Mouse (Mus musculus) Patski (cell line): Measurements from ENCODE around the gene Spock3. TPM values are rescaled to one million over a fixed set of nuclear protein-coding genes. Genes with fewer than 3 reads are reported as not detected.
"Not testable (repeated sequence)": the region's sequence is repeated elsewhere in the genome, so short reads cannot be mapped to it uniquely, and the experiment has no call there.

ENCODE experiments used
- ATAC-seq: fragments of 100-300 bp; one replicate; pipeline ENCODE4 v1.8.0; 2021
- CTCF ChIA-PET: fragments of 350-600 bp; sonication (Branson Sonifier 250); formaldehyde crosslinking; loops from one replicate; lab custom pipeline; 2022; ENCODE audit warnings: inconsistent platforms; lab: Charles Lee
- POLR2A ChIA-PET: fragments of 350-600 bp; sonication (Branson Sonifier 250); formaldehyde crosslinking; loops from one replicate; lab custom pipeline; 2022; ENCODE audit warnings: antibody characterized with exemption, inconsistent platforms; lab: Charles Lee
- DNase-seq: peaks from one replicate; pipeline ENCODE4 v3.0.0-alpha.2; 2011; ENCODE audit warnings: low read depth, low spot score
- H3K27me3 ChIP-seq: fragments of 371-371 bp; one replicate; pipeline ENCODE4 v1.5.1; 2021
- CTCF ChIP-seq: fragments of 100-300 bp; IDR thresholded peaks from one replicate; pipeline ENCODE4 v1.5.1; 2021
- in situ Hi-C: fragments of 300-500 bp; cut with MboI; formaldehyde crosslinking; loops from 3 replicates; pipeline ENCODE4 v1.11.1; 2018; ENCODE audit warnings: low pct_unique_long_range_greater_than_20kb, mixed read lengths
- polyA plus RNA-seq: library from polyadenylated mRNA; unstranded; gene quantifications from one replicate; pipeline ENCODE4 v1.2.3, GENCODE M21; 2021

The Spock3 gene
- polyA plus RNA-seq: not detected

- TF ChIP-seq CTCF: no peak
- CTCF ChIA-PET: no interaction called here
- ATAC-seq: no peak
- H3K27me3 ChIP-seq: peaks cover 47% of the 10 kb centered on the region
- DNase-seq: no peak
- in situ Hi-C loops: no loop called here
- POLR2A ChIA-PET: no interaction called here
These were observed at the start of gene Spock3 for GRCm38 (mm10) chr8:62950709-62951108. Gene Spock3, plus strand, starts transcription at chr8:62951009.

GRCm38 (mm10) chr8:62951173-62952134 is 645 bp downstream of the Spock3 start:
- no peak for ATAC-seq
- POLR2A ChIA-PET: no interaction called here
- no peak for TF ChIP-seq CTCF
- CTCF ChIA-PET: no interaction called here
- in situ Hi-C loops: no loop called here
- no peak for DNase-seq
- peaks cover 47% of the 10 kb centered on the region for H3K27me3 ChIP-seq

DNA sequence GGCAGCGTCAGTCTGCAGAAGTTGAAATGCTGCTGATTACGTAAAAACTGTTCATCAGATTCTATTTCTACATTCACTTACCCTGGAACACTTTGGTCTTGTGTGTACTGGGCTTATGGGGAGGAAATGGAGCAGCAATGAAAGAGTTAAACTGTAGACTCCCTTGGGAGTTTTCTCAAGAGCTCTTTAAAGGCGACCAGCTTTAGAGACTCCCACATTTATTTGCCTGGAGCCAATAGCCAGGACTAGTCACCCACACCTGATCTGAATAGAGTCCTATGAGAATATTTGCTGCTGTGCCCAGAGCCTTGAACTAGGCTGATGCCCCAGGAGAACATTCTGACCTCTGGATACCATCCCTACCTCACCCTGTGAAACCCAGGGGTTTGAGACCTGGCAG is 1.7 kb downstream of the Spock3 start:
- CTCF ChIA-PET: no interaction called here
- no peak for TF ChIP-seq CTCF
- POLR2A ChIA-PET: no interaction called here
- peaks cover 46% of the 10 kb centered on the region for H3K27me3 ChIP-seq
- no peak for DNase-seq
- in situ Hi-C loops: no loop called here
- no peak for ATAC-seq

DNA sequence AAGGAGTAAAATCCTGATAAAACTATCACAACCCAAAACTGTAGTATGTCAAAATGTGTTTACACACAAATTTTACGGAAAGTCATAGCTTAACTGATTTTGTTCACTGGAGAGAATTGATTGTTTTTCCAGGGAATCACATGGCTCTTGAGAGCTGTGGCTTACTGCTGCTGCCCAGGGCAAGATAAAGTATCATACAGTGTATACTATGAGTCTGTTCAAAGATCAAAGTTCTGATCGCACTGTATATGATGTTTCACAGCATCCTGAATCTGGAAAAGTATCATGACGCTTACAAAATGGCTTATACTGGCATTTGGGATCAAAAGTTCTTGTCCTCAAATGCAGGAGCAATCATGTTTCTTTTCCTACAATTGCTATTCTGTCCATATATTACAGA is 11.8 kb downstream of the Spock3 start:
- no peak for ATAC-seq
- POLR2A ChIA-PET: no interaction called here

DNA sequence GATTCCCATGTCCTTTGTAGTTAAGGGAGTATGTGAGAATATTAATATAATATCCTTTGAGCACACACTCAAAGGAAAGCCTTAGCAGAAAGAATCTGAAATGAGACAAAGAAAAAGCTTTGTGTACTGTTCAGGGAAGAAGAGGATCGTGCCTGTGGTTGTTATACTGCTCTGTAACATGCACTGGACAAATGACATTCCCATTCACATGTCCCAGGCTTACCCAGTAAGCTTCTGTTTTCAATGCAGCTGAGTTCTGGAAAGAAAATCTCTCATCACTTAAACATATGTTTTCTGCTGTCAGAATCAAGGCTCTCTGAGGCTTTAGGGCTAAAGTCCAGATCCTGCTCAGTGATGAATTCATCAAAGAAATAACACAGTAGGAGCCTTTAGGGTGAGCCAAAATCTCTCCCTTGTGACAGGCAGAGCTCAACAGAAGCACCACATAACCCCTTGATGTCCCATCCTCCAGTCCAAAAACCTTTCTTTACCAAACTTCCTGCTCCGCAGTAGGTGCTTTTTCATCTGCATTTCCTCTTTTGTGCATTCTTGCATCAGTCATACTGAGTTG is 19.1 kb downstream of the Spock3 start:
- POLR2A ChIA-PET: no interaction called here
- DNase-seq (no peak), ATAC-seq (no peak)
- CTCF ChIA-PET: no interaction called here
- no peaks in the 10 kb centered on the region for H3K27me3 ChIP-seq
- in situ Hi-C loops: no loop called here
- no peak for TF ChIP-seq CTCF

More for the DNA sequence above, 11.8 kb downstream of the Spock3 start:
- TF ChIP-seq CTCF: no peak
- DNase-seq: no peak
- no peaks in the 10 kb centered on the region for H3K27me3 ChIP-seq
- in situ Hi-C loops: no loop called here
- CTCF ChIA-PET: no interaction called here

GRCm38 (mm10) chr8:63088984-63089383 is 138.2 kb downstream of the Spock3 start:
- DNase-seq (no peak), ATAC-seq (no peak)
- in situ Hi-C loops: no loop called here
- ChIA-PET CTCF (no interaction called here), POLR2A (no interaction called here)
- no peak for TF ChIP-seq CTCF
- H3K27me3 ChIP-seq: no peaks in the 10 kb centered on the region

DNA sequence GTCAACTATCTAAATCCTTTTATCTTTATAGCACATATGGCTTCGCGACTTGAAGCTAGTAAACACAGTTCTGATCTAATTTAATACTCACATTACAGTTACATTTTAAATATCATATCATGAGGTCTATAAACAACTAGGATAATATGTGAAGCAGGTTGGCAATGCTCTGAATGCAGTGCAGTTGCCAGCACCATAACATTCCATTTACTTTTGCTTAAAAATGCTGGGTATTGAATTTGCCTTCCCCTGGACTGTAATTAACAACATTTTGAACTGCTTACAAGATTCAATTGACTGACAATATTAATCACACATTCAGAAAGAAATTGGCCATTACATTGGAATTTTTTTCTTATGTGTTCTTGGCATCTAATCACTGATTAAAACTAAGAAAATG is 147.4 kb downstream of the Spock3 start:
- ChIA-PET CTCF (no interaction called here), POLR2A (no interaction called here)
- no peak for TF ChIP-seq CTCF
- no peaks in the 10 kb centered on the region for H3K27me3 ChIP-seq
- ATAC-seq (no peak), DNase-seq (no peak)
- in situ Hi-C loops: no loop called here

GRCm38 (mm10) chr8:63109761-63110160 is 159.0 kb downstream of the Spock3 start:
- in situ Hi-C loops: no loop called here

GRCm38 (mm10) chr8:63112919-63113318 is 162.1 kb downstream of the Spock3 start:
- CTCF ChIA-PET: no interaction called here
- no peak for ATAC-seq

More at GRCm38 (mm10) chr8:63109761-63110160, 159.0 kb downstream of the Spock3 start:
- H3K27me3 ChIP-seq: no peaks in the 10 kb centered on the region
- ChIA-PET CTCF (no interaction called here), POLR2A (interaction anchor here (0.7 kb wide), 1 partner anchor 8 kb away, joined by 3 read pairs; no protein-coding TSS in a partner anchor)
- no peak for ATAC-seq
- TF ChIP-seq CTCF: no peak
- no peak for DNase-seq

DNA sequence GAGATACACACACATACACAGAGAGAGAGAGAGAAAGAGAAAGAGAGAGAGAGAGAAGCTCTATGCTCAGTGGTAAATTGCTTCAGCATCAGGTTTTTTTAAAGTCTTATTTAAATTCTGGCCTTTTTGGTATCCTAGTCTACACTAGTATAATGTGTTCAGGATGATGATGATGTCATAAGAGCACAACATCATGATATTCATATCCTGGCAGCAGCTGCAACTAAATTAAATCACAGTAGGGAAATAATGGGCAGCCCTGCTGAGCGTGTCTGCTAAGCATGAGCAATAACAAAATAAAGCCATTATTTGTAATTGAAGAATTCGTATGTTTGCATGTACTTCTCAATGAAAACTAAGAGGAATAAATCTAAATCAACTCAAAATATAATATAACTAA is 169.7 kb downstream of the Spock3 start:
- TF ChIP-seq CTCF: no peak
- in situ Hi-C loops: no loop called here
- CTCF ChIA-PET: no interaction called here
- peaks cover 2% of the 10 kb centered on the region for H3K27me3 ChIP-seq
- DNase-seq (no peak), ATAC-seq (no peak)
- POLR2A ChIA-PET: no interaction called here

More at GRCm38 (mm10) chr8:63112919-63113318, 162.1 kb downstream of the Spock3 start:
- no peaks in the 10 kb centered on the region for H3K27me3 ChIP-seq
- no peak for TF ChIP-seq CTCF
- no peak for DNase-seq
- POLR2A ChIA-PET: no interaction called here
- in situ Hi-C loops: no loop called here

- ChIA-PET POLR2A (no interaction called here), CTCF (no interaction called here)
- no peak for TF ChIP-seq CTCF
- in situ Hi-C loops: no loop called here
- DNase-seq: no peak
- no peak for ATAC-seq
- no peaks in the 10 kb centered on the region for H3K27me3 ChIP-seq
These were observed 184.6 kb downstream of the Spock3 start for GRCm38 (mm10) chr8:63135406-63135805.

GRCm38 (mm10) chr8:63163861-63164260 is 213.1 kb downstream of the Spock3 start:
- POLR2A ChIA-PET, H3K27me3 ChIP-seq, CTCF ChIA-PET, DNase-seq, in situ Hi-C loops, ATAC-seq: not testable (repeated sequence)
